Mouse (Mus musculus): Measurements from ENCODE around the gene Nebl. TPM values are rescaled to one million over a fixed set of nuclear protein-coding genes. Genes with fewer than 3 reads are reported as not detected.

Nebl gene
- total RNA-seq, 1 experiment from 2014 or later = 1.3 TPM

DNA sequence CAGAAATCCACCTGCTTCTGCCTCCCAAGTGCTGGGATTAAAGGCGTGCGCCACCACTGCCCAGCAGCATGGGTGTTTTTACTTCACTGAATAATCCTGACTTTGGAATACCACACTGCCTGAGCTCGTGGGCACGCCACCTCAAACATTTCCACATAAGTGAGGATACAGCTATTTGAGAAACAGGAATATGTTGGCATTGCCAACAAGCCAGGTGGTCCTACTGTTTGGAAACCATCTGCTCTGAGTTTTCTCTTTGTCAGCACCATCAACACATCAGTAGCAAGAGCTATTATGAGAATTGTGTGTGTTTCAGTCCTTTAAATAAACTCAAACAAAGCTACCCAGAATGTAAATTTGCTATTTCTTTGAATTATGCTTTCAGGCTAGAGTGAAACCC, 192.8 kb downstream of the Nebl start:
- no peak for ATAC-seq (ENCODE audit: extremely low read depth, insufficient number of reproducible peaks, low FRiP score, poor library complexity, severe bottlenecking)

DNA sequence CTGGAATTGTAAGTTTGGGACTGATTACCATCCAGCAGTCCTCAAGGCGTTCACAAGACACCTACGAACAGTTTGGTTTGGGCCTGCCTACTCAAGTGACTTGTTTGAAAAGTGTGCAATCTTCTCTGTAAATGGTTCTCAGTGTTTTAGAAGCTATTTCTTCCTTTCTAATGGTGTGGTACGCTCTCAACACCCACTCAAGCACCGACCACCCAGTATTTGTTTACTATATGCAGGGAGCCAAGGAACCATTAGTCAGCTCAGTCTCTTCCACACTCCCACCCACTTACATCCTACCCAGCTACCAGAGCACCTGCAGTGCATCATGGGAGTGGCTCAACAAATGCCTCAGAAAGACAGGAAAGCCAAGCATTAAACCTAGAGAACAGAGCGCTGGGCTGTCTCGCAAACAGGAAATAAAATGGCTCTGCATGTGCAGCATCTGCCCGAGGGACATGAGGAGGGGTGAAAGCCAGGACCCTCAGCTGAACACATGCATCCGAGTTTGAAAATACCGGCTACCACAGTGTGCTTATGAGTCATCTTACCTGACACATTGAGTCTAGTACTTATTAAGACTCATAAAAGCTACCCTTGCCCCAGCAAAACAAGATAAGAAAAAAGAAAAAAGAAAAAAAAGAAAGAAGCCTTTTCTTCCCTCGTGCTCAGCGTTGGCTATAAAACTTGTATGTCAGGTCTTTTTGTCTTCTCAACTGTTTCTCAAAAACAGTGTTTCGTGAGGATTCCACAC, 199.7 kb downstream of the Nebl start:
- no peak for ATAC-seq (ENCODE audit: extremely low read depth, insufficient number of reproducible peaks, low FRiP score, poor library complexity, severe bottlenecking)

DNA sequence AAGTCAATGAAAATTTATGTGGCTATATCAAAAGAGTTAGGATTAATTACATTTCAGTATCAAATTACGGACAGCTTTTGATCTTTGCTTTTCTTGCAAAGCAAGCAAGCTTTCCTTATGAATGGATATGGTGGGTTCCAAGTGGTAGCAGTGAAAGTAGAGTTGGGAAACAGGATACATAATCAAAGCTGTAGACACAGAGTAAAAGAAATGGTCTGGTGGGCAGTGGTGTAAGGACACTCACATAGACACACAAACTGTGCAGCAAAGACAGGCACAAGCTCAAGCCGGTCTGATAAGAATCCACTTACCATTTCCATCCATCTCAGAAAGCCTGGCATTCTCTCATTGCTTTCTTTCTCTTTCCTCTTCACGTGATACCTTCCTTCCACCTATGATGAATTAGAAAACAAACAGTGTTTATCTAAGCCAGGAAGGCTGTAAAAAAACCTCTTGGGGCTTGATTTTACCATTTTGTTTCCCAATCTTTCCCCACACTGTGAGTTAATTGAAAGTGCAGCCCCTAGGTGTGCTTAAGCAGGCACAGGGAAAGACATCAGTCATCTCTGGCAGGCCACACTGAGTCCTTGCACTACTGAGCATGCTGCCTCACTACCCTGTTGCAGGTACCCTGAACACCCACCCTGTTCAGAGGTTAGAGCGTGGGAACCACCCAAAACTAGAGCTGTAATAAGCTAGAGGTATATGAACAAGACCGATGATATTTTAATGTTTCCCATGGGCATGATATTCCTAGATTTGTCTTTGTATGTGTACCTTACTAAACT, 205.3 kb downstream of the Nebl start:
- ATAC-seq (ENCODE audit: extremely low read depth, insufficient number of reproducible peaks, low FRiP score, poor library complexity, severe bottlenecking) = no peak

DNA sequence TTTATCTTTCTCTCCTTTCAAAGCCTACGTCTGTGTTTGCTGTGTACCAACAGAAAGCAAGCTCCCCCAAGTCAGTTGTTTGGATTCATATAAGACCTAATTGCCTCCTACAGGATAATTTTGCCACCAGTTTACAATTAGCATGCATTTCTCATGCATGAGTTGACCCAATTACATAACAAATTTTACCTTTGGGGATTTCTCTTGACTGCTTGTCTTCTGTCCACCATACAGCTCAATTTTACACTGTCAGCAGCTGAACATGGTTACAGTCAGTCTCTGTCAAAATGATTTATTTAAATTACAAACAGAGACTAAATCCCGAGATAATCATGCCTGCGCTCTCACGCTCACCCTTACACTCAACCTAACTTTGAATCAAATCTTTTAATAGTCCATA, 206.1 kb downstream of the Nebl start:
- no peak for ATAC-seq (ENCODE audit: extremely low read depth, insufficient number of reproducible peaks, low FRiP score, poor library complexity, severe bottlenecking)

DNA sequence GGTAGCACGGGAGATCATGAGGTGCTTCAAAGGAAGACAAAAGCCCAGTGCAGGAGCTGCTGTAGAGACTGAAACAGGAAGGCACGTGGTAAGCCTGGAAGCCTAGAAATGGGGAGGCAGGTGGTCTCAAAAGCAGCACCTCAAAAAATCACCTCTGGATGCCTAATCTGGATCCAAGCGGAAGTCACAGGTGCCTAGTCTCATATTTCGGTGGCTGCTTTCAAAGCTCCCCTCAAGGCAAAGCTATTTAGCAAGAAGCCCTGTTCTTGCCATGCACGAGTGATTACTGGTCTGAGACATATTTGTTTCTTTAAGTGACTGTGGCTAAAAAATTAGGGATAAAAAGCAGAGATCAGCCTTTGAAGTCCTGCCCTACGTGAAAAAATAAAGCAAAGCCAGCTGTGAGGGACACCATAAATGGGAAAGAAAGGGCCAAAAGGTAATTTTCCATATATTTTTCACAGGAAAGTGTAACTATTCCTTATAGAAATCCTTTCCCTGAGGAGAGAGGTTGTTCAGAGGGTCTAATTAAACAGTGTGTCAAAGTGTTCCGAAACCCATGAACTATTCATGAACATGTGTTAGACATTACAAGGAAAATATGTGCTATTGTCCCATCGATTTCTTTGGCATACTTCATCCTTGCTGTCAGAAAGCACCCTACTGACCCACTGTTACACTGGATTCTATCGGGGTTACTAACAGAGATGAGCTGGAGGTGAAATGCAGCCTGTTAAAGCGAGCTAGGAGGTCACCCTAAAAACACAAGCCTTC, 206.9 kb downstream of the Nebl start:
- no peak for ATAC-seq (ENCODE audit: extremely low read depth, insufficient number of reproducible peaks, low FRiP score, poor library complexity, severe bottlenecking)

DNA sequence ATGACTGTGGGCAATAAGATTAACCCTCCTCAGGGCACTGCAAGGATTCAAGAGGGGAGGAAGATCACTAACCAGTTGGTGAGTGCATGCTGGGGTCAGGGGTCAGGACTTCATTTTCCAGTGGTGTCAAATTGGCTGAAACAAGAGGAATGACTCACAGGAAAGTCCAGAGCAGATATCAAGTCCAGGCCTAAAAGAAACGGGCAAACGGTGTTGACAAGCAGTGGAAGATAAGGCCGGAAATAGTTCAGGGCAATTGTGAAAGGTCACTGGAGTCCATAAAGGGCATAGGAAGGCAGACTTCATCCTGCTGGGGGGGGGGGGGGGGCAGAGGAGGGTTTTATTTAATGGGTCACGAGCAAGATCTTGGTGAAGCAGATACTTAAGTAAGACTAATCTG, 207.5 kb downstream of the Nebl start:
- ATAC-seq (ENCODE audit: extremely low read depth, insufficient number of reproducible peaks, low FRiP score, poor library complexity, severe bottlenecking) = no peak

DNA sequence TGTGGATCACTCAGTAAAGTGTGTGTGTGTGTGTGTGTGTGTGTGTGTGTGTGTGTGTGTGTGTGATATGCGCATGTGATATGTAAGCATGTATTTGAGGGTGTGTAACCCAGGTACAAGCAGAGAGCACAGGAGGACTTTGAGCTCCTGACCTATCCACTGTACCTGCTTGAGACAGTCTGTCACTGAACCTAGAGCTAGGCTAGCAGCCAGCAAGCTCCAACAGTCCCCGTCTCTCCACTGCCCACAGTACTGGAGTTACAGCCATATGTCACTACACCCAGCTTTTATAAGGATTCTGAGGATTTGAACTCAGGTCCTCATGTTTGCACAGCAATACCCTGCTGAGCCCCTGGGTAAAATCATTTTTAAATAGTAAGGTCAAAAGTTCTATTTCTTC, 215.6 kb downstream of the Nebl start:
- ATAC-seq (ENCODE audit: extremely low read depth, insufficient number of reproducible peaks, low FRiP score, poor library complexity, severe bottlenecking) = no peak

DNA sequence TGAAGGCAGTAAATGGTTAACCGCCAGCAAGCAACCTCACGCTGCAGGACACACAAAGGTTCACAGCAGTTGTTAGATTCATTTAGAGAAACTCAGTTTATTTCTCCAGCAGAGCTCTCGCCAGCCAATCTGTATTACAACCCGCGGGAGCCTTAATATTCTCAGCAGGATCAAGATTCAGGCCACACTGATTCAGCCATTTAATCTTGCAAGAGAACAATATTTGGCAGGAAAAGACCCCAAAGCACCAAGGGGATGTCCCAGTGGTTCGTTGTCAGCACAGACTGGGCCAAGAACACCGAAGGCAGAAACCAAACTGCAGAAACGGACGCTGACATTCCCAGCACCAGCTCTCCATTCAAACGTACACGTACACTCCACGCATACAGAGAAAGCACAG, 216.5 kb downstream of the Nebl start:
- ATAC-seq (ENCODE audit: extremely low read depth, insufficient number of reproducible peaks, low FRiP score, poor library complexity, severe bottlenecking) = no peak

DNA sequence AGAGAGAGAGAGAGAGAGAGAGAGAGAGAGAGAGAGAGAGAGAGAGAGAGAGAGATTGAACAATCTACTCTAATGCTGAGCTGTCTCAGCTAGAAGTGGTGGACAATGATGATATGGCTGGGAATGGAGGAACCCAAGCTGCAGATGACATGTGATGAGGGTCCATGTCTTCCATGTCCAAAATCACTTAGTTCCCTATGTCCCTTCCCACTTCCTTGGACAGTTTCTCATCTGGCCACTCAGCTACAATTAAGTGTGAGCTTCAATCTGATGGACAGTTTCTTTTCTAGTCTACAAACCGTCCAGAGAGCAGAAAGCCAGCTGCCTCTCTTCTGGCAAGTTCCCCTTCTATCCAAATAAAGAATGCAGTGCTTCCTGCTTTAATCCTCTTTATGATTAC, 221.3 kb downstream of the Nebl start:
- no peak for ATAC-seq (ENCODE audit: extremely low read depth, insufficient number of reproducible peaks, low FRiP score, poor library complexity, severe bottlenecking)

DNA sequence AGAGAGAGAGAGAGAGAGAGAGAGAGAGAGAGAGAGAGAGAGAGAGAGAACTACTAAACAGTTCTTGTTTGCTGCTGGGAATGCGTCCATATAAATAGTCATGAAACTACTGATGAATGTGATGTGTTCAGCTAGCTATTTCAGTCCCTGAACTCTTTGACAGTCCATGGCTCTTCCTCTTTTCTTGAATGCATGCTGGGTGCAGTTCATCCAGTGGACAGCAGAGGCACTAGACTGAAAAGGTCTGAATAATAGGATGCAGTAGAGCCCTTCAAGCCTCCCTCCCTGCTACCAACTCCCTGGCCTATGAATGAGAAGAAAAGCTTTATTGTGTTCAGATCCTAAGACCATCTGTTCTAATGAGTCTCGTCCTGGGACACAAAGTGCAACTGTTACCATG, 223.9 kb downstream of the Nebl start:
- no peak for ATAC-seq (ENCODE audit: extremely low read depth, insufficient number of reproducible peaks, low FRiP score, poor library complexity, severe bottlenecking)

DNA sequence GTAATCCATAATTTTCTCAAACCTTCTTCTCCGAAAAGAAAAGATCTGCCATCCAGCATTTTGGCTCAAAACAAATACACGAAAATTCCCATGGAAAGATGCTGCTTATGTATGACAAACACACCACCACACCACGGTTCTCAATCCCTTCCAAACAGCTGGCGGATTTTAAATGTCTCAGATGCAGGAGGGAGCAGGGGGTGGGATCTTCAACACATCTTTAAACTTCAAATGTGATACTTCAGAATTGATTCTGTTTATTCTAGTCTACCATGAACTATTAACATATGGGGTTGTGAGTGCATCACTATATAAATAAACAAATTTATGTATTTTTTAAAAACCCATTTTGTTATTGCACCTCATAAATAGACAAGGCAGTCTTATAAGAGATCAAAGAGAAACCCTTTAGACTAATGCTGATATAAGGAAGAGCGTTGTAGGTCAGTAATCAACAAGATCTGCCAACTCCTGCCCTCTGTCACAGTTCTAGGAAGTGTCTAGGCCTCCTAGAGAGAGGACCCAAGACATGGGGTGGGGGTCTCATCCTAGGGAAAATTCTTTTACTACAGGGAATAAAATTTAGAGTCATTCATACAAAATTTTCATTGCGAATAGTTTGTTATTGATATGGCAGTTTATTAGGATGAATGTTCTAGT, 227.0 kb downstream of the Nebl start:
- ATAC-seq (ENCODE audit: extremely low read depth, insufficient number of reproducible peaks, low FRiP score, poor library complexity, severe bottlenecking) = no peak

DNA sequence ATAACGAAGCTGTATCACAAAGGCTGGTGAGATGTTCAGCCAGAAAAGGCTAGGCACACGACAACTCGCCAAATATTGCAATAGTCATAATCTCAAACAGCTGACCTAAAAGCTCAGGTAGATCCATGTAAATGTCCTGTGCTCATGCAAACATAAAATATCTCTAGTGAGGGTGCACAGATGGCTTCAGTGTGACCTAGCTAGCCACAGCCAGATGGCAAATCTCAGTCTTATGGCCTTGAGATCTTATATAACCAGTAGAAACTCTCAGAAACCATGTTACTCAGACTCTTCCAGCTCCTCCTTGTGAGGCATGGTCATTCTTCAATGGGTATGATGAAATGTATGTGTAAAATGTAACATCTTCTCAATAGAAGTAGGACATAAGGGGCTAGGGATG, 230.2 kb downstream of the Nebl start:
- ATAC-seq (ENCODE audit: extremely low read depth, insufficient number of reproducible peaks, low FRiP score, poor library complexity, severe bottlenecking) = no peak

DNA sequence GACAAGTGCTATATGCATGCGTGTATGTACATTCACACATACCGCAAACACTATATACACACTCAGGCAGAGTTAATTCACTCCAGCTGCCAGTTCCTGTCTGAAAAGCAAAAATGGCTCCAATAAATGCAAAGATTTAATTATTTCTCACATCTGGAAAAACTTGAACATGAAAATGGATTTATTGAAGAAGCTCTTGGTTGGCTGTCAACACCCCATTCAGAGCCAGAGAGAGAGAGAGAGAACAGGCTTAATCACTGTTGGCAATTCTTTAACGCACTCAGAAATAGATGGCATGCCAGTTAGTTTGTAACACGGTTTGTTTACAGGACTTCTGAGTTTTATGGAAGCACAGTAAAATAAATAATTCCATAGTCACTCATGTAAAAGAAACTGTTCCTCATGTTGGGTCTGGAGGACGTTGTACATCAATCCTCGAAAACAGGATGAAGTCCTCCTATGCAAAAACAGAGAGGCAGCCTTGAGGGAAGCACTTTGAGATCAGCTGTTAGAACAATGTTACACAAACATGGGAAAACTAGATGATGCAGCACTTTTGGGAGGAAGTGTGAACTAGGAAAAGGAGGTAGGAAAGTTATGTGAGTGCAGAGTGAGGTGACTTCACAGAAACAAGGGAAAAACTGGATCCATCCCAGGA, 265.6 kb downstream of the Nebl start:
- ATAC-seq (ENCODE audit: extremely low read depth, insufficient number of reproducible peaks, low FRiP score, poor library complexity, severe bottlenecking) = no peak

DNA sequence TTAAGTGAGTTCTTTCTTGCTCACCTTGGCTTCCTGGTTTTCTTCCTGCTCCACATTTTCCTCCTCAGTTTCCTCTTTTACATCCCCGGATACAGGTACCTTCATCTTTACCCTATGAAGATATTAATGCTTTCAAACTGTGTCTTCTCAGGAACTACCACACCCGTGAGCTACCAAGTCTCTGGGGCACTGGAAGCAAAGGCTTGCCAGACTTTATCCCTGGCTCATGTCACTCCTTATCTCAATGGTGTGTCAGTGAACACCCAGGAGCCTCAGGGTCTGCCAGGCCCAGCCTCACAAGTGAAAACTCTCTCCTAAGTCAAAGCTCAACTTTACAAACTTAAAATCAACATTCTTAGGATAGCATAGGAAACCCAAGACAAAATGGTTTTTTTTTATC, 270.8 kb downstream of the Nebl start:
- no peak for ATAC-seq (ENCODE audit: extremely low read depth, insufficient number of reproducible peaks, low FRiP score, poor library complexity, severe bottlenecking)

DNA sequence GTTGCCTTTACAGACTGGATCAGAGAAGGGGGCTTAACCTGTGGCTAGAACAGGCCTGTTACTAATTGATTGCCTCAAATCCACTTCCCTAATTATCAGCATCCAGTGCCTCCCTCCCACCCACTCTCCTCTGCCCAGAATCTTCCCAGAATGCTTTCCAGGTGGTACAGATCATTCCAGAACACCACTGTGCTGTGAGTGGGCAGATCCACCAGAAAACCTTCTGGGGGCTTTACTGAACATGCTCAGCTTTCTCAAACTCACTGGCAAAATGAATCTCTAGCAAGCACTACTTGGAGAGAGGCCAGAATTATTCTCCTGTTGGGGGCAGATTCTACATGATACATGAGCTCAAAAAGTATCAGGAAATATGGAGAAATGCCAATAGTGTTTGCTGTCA, 277.6 kb downstream of the Nebl start:
- ATAC-seq (ENCODE audit: extremely low read depth, insufficient number of reproducible peaks, low FRiP score, poor library complexity, severe bottlenecking) = no peak

DNA sequence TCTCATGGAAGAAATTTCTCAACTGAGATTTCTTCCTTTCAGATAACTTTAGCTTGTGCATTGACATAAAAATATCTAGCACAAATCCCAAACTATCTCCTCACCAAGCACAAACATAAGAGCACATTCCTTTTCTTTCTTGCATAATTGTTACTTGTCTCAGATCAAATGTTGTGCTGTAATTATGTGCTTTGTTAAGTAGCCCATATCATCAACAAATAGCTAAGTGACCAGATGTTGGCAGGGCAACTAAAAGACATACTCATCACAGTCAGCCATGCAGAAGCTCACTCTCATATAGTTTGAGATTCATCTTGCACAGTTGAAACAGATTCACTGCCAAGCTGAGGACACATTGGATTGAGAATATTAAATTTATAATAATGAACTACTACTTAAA, 282.9 kb downstream of the Nebl start:
- ATAC-seq (ENCODE audit: extremely low read depth, insufficient number of reproducible peaks, low FRiP score, poor library complexity, severe bottlenecking) = no peak

DNA sequence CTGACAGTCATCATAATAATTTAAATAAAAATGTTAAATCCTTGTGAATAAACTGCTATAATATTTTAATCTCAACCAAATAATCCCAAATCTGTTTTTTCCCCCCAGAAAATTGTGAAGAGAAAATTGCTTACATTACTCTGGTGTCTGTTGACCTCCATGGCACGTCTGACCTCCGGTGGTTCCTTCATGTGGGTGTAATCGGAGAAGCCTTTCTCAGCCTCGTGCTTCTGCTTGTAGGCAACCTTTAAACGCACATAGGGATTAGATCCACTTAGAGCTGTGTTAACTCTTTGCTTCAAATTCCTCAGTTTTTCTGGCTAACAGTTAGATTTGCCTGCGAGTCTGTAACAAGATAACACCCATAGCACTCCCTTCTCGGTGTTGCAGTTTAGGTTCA, 287.7 kb downstream of the Nebl start:
- no peak for ATAC-seq (ENCODE audit: extremely low read depth, insufficient number of reproducible peaks, low FRiP score, poor library complexity, severe bottlenecking)

DNA sequence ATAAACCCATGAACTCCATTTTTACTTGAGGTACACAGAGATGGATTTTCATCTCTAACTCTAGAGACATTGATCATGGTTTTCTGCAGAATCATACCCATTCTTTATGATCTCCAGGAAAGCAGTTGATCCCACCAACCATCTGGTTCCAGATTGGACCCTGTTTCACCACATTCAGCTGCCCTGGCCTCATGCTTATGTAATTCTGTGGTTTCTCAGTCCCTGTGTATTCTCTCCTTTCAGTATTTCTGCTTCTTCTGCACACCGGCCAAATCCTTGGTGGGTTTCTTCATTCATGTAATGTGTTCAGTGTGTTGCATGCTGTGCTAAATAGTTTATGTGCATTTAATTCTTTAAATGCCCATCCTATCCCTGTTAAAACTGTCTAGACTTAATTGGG, 292.9 kb downstream of the Nebl start:
- no peak for ATAC-seq (ENCODE audit: extremely low read depth, insufficient number of reproducible peaks, low FRiP score, poor library complexity, severe bottlenecking)
